Mouse (Mus musculus) heart, postnatal 36 days (tissue): ENCODE results near the gene Adamts17. TPM values are rescaled to one million over a fixed set of nuclear protein-coding genes. Genes with fewer than 3 reads are reported as not detected.
A peak's percentile ranks its signal among the peaks of the same experiment; 100 is the strongest.

ENCODE experiments used
- DNase-seq, 2 experiments: peaks; one replicate each; pipeline ENCODE4 v3.0.0; 2021 to 2022
- intact Hi-C: fragments of 180-260 bp; cut with DNase I; formaldehyde crosslinking; loops from one replicate; pipeline ENCODE4 v1.15.1; 2025
- total RNA-seq, 2 experiments: library from RNA; stranded (reverse); gene quantifications; 2 replicates each; pipeline ENCODE4 v1.2.3; 2021

Adamts17 gene
- total RNA-seq, 2 experiments from 2014 or later = 1.3 to 1.5 TPM

- intact Hi-C loops = no loop called here
- no peak for DNase-seq
Observed at GRCm38 (mm10) chr7:67026114-67027070, 186.9 kb downstream of the Adamts17 start.

- intact Hi-C loops = no loop called here
Observed at GRCm38 (mm10) chr7:67027216-67027615, 187.7 kb downstream of the Adamts17 start.

GRCm38 (mm10) chr7:67027696-67028095 lies 188.2 kb downstream of the Adamts17 start:
- intact Hi-C loops = no loop called here
- no peak for DNase-seq

More at GRCm38 (mm10) chr7:67027216-67027615, 187.7 kb downstream of the Adamts17 start:
- DNase-seq = no peak

DNA sequence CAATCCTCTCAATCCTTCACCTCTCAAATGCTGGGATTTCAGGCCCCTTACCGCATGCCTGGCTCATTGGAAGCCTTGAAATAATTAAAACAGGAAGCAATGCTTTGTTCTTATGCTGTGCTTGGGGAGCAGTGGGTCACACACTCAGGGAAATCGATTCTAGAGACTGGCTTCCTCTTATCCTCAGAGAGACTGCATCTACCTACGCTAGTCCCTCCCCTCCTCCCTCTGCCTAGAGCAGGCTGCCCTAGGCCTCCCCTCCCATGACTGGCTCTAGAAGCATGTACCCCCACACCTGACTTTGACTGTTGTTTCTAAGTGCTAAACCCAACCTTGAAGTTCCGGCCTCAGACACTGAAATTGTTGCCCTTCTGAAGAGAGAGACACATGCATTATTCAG lies 189.4 kb downstream of the Adamts17 start:
- intact Hi-C loops = no loop called here
- no peak for DNase-seq

- no peak for DNase-seq
- intact Hi-C loops = no loop called here
Observed at GRCm38 (mm10) chr7:67029481-67029880, 189.9 kb downstream of the Adamts17 start.

DNA sequence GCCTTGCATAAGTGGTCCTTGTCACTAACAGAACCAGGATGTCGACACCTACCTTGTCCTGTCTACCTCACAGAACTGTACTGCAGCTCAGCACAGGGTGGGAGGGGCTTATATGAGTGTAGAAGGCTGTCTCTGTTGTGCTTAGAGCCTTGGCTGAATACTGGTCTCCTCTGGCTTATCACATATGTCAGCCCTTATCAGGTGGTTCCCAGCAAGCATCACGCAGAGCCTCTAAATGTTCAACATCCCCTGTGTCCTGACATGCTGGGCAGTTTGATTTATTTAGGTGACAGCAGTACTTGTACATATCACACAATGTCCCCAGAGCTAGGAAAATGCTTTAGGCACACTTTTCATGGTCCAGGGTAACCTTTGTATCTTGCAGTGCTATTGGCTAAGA lies 191.7 kb downstream of the Adamts17 start:
- intact Hi-C loops = loop anchor here (5.0 kb wide), 1 partner anchor 74 kb away; no protein-coding TSS in a partner anchor
- DNase-seq = no peak

- no peak for DNase-seq
- intact Hi-C loops = loop anchor here (5.0 kb wide), 1 partner anchor 75 kb away; no protein-coding TSS in a partner anchor
Observed at GRCm38 (mm10) chr7:67032616-67033015, 193.1 kb downstream of the Adamts17 start.

- intact Hi-C loops = loop anchor here (5.0 kb wide), 1 partner anchor 77 kb away; no protein-coding TSS in a partner anchor
- DNase-seq = peak; percentile 51 to 66
Observed at GRCm38 (mm10) chr7:67034369-67034768, 194.8 kb downstream of the Adamts17 start.

GRCm38 (mm10) chr7:67035246-67035645 lies 195.7 kb downstream of the Adamts17 start:
- no peak for DNase-seq
- intact Hi-C loops = no loop called here

- DNase-seq = no peak
- intact Hi-C loops = no loop called here
Observed at GRCm38 (mm10) chr7:67035661-67036060, 196.1 kb downstream of the Adamts17 start.

DNA sequence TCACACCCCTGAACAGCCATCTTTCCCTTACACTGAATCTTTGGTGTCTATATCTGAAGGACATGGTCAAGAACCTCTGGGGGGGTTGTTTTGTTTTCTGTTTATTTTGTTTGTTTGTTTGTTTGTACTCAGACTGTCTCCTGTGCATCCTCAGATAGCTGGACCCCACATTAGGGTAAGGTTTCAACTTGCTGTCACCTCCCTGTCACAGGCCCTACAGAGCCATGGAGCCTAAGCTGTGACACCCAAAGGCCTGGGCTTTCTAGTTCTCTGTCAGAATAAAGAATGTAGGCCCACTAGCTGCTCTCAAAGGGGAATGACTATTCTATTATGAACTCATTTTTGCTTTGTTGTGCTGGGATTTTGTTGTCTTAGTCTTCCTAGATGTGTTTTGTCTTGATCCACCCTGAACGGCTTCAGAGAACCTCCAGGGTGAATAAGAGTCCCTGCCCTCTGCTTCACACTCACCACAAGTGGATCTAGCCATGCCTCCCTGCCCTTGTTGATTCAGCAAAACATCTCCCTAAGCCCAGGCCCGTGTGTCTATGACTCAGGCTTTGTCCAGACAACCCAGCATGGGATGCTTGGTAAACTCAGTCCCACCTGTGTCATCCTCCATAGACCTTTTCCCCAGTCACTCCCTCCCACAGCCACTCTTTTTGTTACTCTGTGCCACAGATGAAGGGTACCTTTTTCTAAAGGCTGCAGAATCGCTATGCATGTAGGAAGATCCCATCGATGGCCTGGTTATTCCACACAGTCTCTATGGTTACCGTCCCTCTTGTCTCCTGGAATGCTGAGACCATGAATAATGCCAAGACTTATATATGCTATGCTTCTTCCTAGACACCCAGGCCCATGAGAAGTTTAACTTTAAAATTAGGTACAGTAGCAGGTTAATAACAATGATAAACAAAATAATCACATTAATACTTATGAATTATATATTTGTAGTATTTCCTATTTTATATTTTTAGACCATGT lies 197.3 kb downstream of the Adamts17 start:
- intact Hi-C loops = no loop called here
- no peak for DNase-seq

DNA sequence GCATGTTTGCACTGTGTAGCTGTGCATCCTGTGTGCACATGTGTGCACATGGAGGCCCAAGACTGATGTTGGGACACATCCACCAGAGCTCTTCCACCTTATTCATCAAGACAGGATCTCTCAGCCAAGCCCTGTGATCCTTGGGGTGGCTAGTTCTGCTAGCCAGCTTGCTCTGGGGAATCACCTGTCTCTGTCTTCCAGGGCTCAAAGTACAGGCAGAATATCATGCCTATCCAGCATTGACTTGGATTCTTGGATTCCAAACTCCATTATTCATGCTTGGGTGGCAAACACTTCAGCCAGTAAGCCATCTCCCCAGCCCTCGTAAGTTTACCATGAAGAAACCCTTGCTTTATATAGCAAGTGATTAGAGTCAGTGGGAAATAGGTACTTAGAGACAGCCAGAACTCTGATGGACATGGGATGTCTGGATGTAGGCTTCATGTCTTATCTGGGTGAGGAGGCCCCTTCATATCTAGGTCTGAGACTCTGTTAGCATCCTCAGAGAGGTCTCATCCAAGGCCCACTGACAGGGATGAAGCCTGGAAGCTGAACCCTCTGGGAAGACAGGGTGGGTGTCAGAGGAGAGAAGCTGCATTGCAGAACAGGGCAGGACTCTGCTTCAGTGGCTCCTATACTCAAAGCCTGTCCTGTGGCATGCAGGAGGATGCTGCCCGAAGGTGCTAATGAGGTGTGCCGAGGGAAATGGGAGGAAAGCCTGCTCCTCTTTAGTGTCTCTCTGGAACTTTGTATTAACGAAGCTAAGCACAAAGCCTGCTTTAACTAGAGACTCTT lies 198.4 kb downstream of the Adamts17 start:
- no peak for DNase-seq
- intact Hi-C loops = no loop called here

DNA sequence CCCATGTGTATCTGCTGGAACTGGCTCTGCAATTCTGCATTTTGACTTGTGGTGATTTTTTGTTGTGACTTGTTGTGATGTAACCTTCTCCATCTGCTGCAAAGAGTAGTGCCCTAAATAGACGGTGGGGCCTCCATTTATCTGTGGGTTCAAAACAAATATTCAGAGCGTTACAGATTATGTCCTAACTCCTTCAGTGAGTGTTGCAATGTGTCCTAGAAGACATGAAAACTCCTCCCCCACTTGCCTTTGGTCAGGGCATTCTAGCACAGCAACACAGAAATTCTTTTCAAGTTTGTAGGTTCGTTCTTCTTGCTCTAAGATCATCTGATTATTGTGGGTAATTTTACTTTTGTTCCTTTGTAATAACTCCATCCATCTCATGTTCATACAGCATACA lies 199.6 kb downstream of the Adamts17 start:
- intact Hi-C loops = no loop called here

DNA sequence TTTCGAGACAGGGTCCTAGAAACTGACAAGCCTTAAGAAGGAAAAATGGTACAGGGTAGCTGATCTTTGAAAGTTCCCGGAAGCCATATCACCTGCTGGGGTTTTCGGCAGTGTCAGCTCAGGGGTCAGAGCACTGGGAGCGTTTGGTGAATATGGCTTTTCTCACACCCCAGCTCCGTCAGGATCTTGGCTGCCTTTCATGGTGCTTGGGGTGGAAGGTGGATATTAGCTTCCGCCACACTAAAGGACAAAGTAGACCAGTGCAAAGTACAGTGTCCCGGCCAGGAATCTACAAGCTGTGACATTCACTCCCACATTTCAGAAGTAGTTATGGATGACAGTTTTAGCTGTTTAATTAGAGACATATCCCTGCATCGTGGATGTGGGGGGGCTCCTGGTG lies 200.3 kb downstream of the Adamts17 start:
- no peak for DNase-seq
- intact Hi-C loops = loop anchor here (10.0 kb wide), 1 partner anchor 595 kb away; no protein-coding TSS in a partner anchor

More for the DNA sequence above, 199.6 kb downstream of the Adamts17 start:
- DNase-seq = no peak

- no peak for DNase-seq
- intact Hi-C loops = loop anchor here (10.0 kb wide), 1 partner anchor 593 kb away; no protein-coding TSS in a partner anchor
Observed at GRCm38 (mm10) chr7:67041685-67042084, 202.2 kb downstream of the Adamts17 start.

DNA sequence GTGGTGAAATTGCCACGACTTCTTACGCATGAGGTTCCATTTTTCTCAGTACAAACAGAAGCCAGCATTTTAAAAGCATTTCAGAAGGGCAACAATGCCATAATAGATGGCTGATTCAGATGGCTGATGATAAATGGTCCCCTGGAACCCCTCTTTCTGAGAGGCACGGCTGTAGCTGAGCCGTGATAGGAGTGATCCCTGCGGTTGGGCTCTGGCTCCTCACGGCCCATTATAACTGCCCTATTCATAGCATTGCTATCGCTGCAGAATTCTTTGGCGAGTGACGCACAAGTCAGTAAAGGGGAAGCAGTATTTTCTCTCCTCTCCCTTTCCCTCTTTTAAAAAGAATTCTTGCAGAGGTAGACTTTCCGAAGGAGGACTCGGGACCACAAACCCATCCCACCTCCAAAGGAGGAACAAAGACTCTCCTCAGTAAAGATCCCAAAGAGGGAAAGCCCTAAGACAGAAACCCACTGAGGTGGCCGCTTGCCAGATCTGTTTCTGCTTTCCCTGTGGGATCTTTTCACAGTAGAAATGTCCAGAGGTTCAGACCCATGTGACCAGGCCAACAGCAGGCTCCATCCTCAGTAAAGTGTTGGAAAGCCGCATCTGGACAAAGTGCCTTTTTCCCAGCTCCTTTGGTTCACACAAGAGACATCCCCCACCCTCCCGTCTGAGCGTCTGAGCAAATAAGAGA lies 204.7 kb downstream of the Adamts17 start:
- DNase-seq = peak; percentile 47 to 64
- intact Hi-C loops = loop anchor here (10.0 kb wide), 1 partner anchor 591 kb away; no protein-coding TSS in a partner anchor

- DNase-seq = no peak
- intact Hi-C loops = loop anchor here (10.0 kb wide), 1 partner anchor 590 kb away; no protein-coding TSS in a partner anchor
Observed at GRCm38 (mm10) chr7:67045202-67045601, 205.7 kb downstream of the Adamts17 start.

DNA sequence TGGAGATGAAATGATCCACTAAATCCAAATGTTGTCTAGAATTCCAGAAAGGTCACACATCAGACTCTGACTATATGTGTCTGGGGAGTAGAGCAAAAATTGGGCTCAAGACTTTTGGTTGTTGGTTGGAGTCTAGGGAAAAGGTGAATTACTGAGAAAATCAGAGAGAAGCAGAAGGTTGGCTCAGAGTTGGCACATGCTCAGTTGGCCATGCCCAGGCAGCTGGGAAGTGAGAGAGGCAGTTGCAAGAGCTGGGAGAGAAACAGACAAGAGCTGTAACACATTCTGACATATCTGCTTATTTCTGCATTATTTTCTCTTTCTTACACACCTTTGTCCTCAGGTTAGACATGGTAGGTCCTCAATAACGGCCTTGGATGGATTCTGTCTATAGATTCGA lies 209.7 kb downstream of the Adamts17 start:
- DNase-seq = no peak
- intact Hi-C loops = loop anchor here (10.0 kb wide), 1 partner anchor 586 kb away; no protein-coding TSS in a partner anchor

- DNase-seq = no peak
- intact Hi-C loops = no loop called here
Observed at GRCm38 (mm10) chr7:67050424-67050823, 210.9 kb downstream of the Adamts17 start.
